Mouse (Mus musculus) lung, embryonic 15.5 days (tissue): Measurements from ENCODE around the gene Pfkp. TPM values are rescaled to one million over a fixed set of nuclear protein-coding genes. Genes with fewer than 3 reads are reported as not detected.

Experiments used
- polyA plus RNA-seq: library from polyadenylated mRNA; unstranded; fragments of >200 nt; fragmentation: Nextera tagmentation; extraction: Ambion mirVana; gene quantifications from 2 replicates; pipeline ENCODE4 v1.2.1, GENCODE M21; 2015

The Pfkp gene
- polyA plus RNA-seq, 1 experiment from 2014 or later = 31.2 TPM

Other genes starting within 250 kb of the Pfkp start
- 85.7 and 87.2 TPM in 2 replicates for gene Pitrm1, start 100.6 kb downstream of the Pfkp start, polyA plus RNA-seq